Mouse (Mus musculus) liver, embryonic 18 days (tissue): ENCODE measurements around the gene Dnah5. TPM values are rescaled to one million over a fixed set of nuclear protein-coding genes. Genes with fewer than 3 reads are reported as not detected.

Source experiments
- polyA plus RNA-seq: library from polyadenylated mRNA; depleted of rRNA; stranded (reverse); fragments of >200 nt; gene quantifications from 2 replicates; pipeline ENCODE4 v1.2.3, GENCODE M21; 2012; rRNA removed

The Dnah5 gene
- polyA plus RNA-seq, result under 0.01 TPM in 1 of 2 replicates, not detected in the other

GRCm38 (mm10) chr15:28203111-28204075, at the start of gene Dnah5:
Gene Dnah5, plus strand, starts transcription at chr15:28203752.

Other genes with a start within 250 kb of the Dnah5 start
- gene Trio, start 177.9 kb upstream of the Dnah5 start, polyA plus RNA-seq, result 8.3 and 9.9 TPM in 2 replicates